Mouse (Mus musculus) forebrain, embryonic 12.5 days (tissue): ENCODE measurements around the gene Id1. TPM values are rescaled to one million over a fixed set of nuclear protein-coding genes. Genes with fewer than 3 reads are reported as not detected.

Experiments
- ATAC-seq: fragments of 200-750 bp; cut with Nextera tagmentation; 2 replicates; pipeline ENCODE4 v1.8.0; 2017; ENCODE audit warnings: moderate TSS enrichment; ENCODE audit not compliant: low FRiP score
- H3K27ac ChIP-seq: fragments of 300-500 bp; sonication (generic); 2 replicates; pipeline ENCODE4 v1.5.1; 2016; ENCODE audit warnings: mild to moderate bottlenecking
- H3K27me3 ChIP-seq: fragments of 300-500 bp; sonication (generic); 2 replicates; pipeline ENCODE4 v1.6.1; 2016; ENCODE audit warnings: mild to moderate bottlenecking
- H3K36me3 ChIP-seq: fragments of 300-500 bp; sonication (generic); replicated peaks from 2 replicates; pipeline ENCODE4 v1.6.1; 2016; ENCODE audit warnings: mild to moderate bottlenecking
- H3K4me1 ChIP-seq: fragments of 300-500 bp; sonication (generic); 2 replicates; pipeline ENCODE4 v1.6.1; 2016
- H3K4me2 ChIP-seq: fragments of 300-500 bp; sonication (generic); 2 replicates; pipeline ENCODE4 v1.6.1; 2016; ENCODE audit warnings: mild to moderate bottlenecking, moderate library complexity
- H3K4me3 ChIP-seq: fragments of 300-500 bp; sonication (generic); replicated peaks from 2 replicates; pipeline ENCODE4 v1.5.1; 2016; ENCODE audit warnings: mild to moderate bottlenecking
- H3K9ac ChIP-seq: fragments of 300-500 bp; sonication (generic); 2 replicates; pipeline ENCODE4 v1.6.1; 2016; ENCODE audit warnings: mild to moderate bottlenecking
- H3K9me3 ChIP-seq: fragments of 300-500 bp; sonication (generic); 2 replicates; pipeline ENCODE4 v1.6.1; 2016
- WGBS: fragments of 180-500 bp; shearing (Covaris S2); methylation state at CpG from one replicate; pipeline ENCODE4 v1.1.7; 2016; 5-methylcytosine and 5-hydroxymethylcytosine counted together
- polyA plus RNA-seq: library from polyadenylated mRNA; unstranded; fragments of >200 nt; fragmentation: Nextera tagmentation; extraction: Ambion mirVana; gene quantifications from 2 replicates; pipeline ENCODE4 v1.2.1, GENCODE M21; 2016

Id1 gene
- polyA plus RNA-seq, 1 experiment from 2014 or later = 48.5 TPM

GRCm38 (mm10) chr2:152737306-152738221 is 1.5 kb downstream of the Id1 start:
- Histone ChIP-seq H3K4me2 (peak overlapping the region; percentile 77), H3K9ac (peak overlapping the region; percentile 78), H3K36me3 (no peaks in the 10 kb centered on the region), H3K4me3 (peak overlapping the region; percentile 52), H3K4me1 (peaks cover 67% of the 10 kb centered on the region), H3K27me3 (peaks cover 27% of the 10 kb centered on the region), H3K9me3 (no peaks in the 10 kb centered on the region), H3K27ac (peak overlapping the region; percentile 54)
- 24% methylated on average over 10 of the region's 10 CpGs for WGBS
- ATAC-seq = no peak

GRCm38 (mm10) chr2:152738341-152738740 is 2.3 kb downstream of the Id1 start:
- no peak for ATAC-seq
- H3K27ac ChIP-seq = peak overlapping the region; percentile 54
- peak overlapping the region; percentile 52 for H3K4me3 ChIP-seq
- peak overlapping the region; percentile 77 for H3K4me2 ChIP-seq
- peaks cover 67% of the 10 kb centered on the region for H3K4me1 ChIP-seq
- H3K9me3 ChIP-seq = no peaks in the 10 kb centered on the region
- no peaks in the 10 kb centered on the region for H3K36me3 ChIP-seq
- H3K27me3 ChIP-seq = peaks cover 27% of the 10 kb centered on the region
- H3K9ac ChIP-seq = no peak overlapping the region
- WGBS = 75% methylated on average over 2 of the region's 2 CpGs

GRCm38 (mm10) chr2:152739031-152739841 is 3.2 kb downstream of the Id1 start:
- peak; percentile 8; the same call in 1 of the 2 replicates for ATAC-seq
- Histone ChIP-seq H3K36me3 (no peaks in the 10 kb centered on the region), H3K9me3 (no peaks in the 10 kb centered on the region), H3K4me2 (peak overlapping the region; percentile 77), H3K27ac (peak overlapping the region; percentile 59; the same call in 1 of the 2 replicates), H3K4me1 (peaks cover 64% of the 10 kb centered on the region), H3K27me3 (peaks cover 27% of the 10 kb centered on the region), H3K4me3 (peak overlapping the region; percentile 40), H3K9ac (peak overlapping the region; percentile 59)
- WGBS = 1% methylated on average over 28 of the region's 36 CpGs

GRCm38 (mm10) chr2:152739842-152740260 is 3.8 kb downstream of the Id1 start:
- peaks cover 27% of the 10 kb centered on the region for H3K27me3 ChIP-seq
- peaks cover 58% of the 10 kb centered on the region for H3K4me1 ChIP-seq
- H3K4me2 ChIP-seq = peak overlapping the region; percentile 77
- H3K27ac ChIP-seq = 0 out of 2 replicates have a peak overlapping the region, but pooled peaks have one; percentile 59
- no peak overlapping the region for H3K4me3 ChIP-seq
- no peak overlapping the region for H3K9ac ChIP-seq
- no peak for ATAC-seq
- no peaks in the 10 kb centered on the region for H3K9me3 ChIP-seq
- no peaks in the 10 kb centered on the region for H3K36me3 ChIP-seq
- WGBS = 23% methylated on average over 3 of the region's 3 CpGs

- H3K27me3 ChIP-seq = peaks cover 27% of the 10 kb centered on the region
- H3K4me3 ChIP-seq = no peak overlapping the region
- H3K4me1 ChIP-seq = peaks cover 54% of the 10 kb centered on the region
- WGBS = 74% methylated on average over 5 of the region's 5 CpGs
- no peaks in the 10 kb centered on the region for H3K9me3 ChIP-seq
- no peak for ATAC-seq
- H3K27ac ChIP-seq = no peak overlapping the region
- H3K9ac ChIP-seq = 0 out of 2 replicates have a peak overlapping the region, but pooled peaks have one; percentile 29
- no peaks in the 10 kb centered on the region for H3K36me3 ChIP-seq
- no peak overlapping the region for H3K4me2 ChIP-seq
These were observed 4.4 kb downstream of the Id1 start for GRCm38 (mm10) chr2:152740490-152740889.

- Histone ChIP-seq H3K27me3 (peaks cover 27% of the 10 kb centered on the region), H3K4me1 (peaks cover 45% of the 10 kb centered on the region), H3K4me2 (peak overlapping the region; percentile 15; the same call in 1 of the 2 replicates), H3K27ac (peak overlapping the region; percentile 63; the same call in 1 of the 2 replicates), H3K9me3 (no peaks in the 10 kb centered on the region), H3K4me3 (no peak overlapping the region), H3K36me3 (no peaks in the 10 kb centered on the region), H3K9ac (0 out of 2 replicates have a peak overlapping the region, but pooled peaks have one; percentile 7)
- 57% methylated on average over 14 of the region's 14 CpGs for WGBS
- ATAC-seq = no peak
These were observed 5.3 kb downstream of the Id1 start for GRCm38 (mm10) chr2:152741153-152742041.

GRCm38 (mm10) chr2:152742435-152742834 is 6.4 kb downstream of the Id1 start:
- WGBS = 21% methylated on average over 10 of the region's 10 CpGs

GRCm38 (mm10) chr2:152753944-152754711 is 18.1 kb downstream of the Id1 start, which contains the start of gene Cox4i2:
Gene Cox4i2 (plus strand): TSS chr2:152754173.
- 2% methylated on average over 30 of the region's 30 CpGs for WGBS
- Histone ChIP-seq H3K4me2 (peak within 1 kb of the TSS; percentile 44), H3K27ac (no peak within 1 kb of the TSS), H3K36me3 (no peaks in the 10 kb centered on the region), H3K27me3 (peaks cover 39% of the 10 kb centered on the region), H3K4me1 (peaks cover 17% of the 10 kb centered on the region), H3K9me3 (no peaks in the 10 kb centered on the region), H3K9ac (peak within 1 kb of the TSS; percentile 41; the same call in 1 of the 2 replicates), H3K4me3 (peak within 1 kb of the TSS; percentile 14)
- peak; percentile 44; the same call in 1 of the 2 replicates for ATAC-seq

More at GRCm38 (mm10) chr2:152742435-152742834, 6.4 kb downstream of the Id1 start:
- H3K4me3 ChIP-seq = no peak overlapping the region
- ATAC-seq = peak; percentile 74
- 0 out of 2 replicates have a peak overlapping the region, but pooled peaks have one; percentile 1 for H3K27ac ChIP-seq
- no peaks in the 10 kb centered on the region for H3K36me3 ChIP-seq
- H3K4me2 ChIP-seq = no peak overlapping the region
- no peak overlapping the region for H3K9ac ChIP-seq
- no peaks in the 10 kb centered on the region for H3K9me3 ChIP-seq
- H3K27me3 ChIP-seq = peaks cover 26% of the 10 kb centered on the region
- peaks cover 35% of the 10 kb centered on the region for H3K4me1 ChIP-seq

GRCm38 (mm10) chr2:152756474-152757393 is 20.7 kb downstream of the Id1 start:
- Histone ChIP-seq H3K27ac (no peak overlapping the region), H3K9me3 (no peaks in the 10 kb centered on the region), H3K4me1 (peaks cover 17% of the 10 kb centered on the region), H3K9ac (no peak overlapping the region), H3K27me3 (peaks cover 33% of the 10 kb centered on the region), H3K4me3 (no peak overlapping the region), H3K4me2 (no peak overlapping the region), H3K36me3 (no peaks in the 10 kb centered on the region)
- ATAC-seq = no peak
- 70% methylated on average over 17 of the region's 17 CpGs for WGBS

- Histone ChIP-seq H3K27me3 (peaks cover 33% of the 10 kb centered on the region), H3K4me1 (peaks cover 17% of the 10 kb centered on the region), H3K36me3 (no peaks in the 10 kb centered on the region), H3K9ac (no peak overlapping the region), H3K4me2 (no peak overlapping the region), H3K27ac (no peak overlapping the region), H3K9me3 (no peaks in the 10 kb centered on the region), H3K4me3 (no peak overlapping the region)
- 60% methylated on average over 2 of the region's 2 CpGs for WGBS
- ATAC-seq = no peak
These were observed 21.4 kb downstream of the Id1 start for GRCm38 (mm10) chr2:152757478-152757877.
